Mouse (Mus musculus) cerebellum, adult 2 months (tissue): ENCODE data around the gene Phgr1. TPM values are rescaled to one million over a fixed set of nuclear protein-coding genes. Genes with fewer than 3 reads are reported as not detected.

Experiments used
- DNase-seq, 2 experiments: peaks; one replicate each; pipeline ENCODE4 v3.0.0; 2021
- H3K27ac ChIP-seq: fragments of 200-500 bp; 2 replicates; pipeline ENCODE4 v1.5.1; 2012; ENCODE audit warnings: low read length, control low read depth, inconsistent platforms; ENCODE audit not compliant: insufficient read depth
- H3K27me3 ChIP-seq: fragments of 200-500 bp; 2 replicates; pipeline ENCODE4 v1.6.1; 2012; ENCODE audit warnings: inconsistent platforms, mild to moderate bottlenecking, low read length, moderate library complexity; ENCODE audit not compliant: control insufficient read depth, insufficient read depth
- H3K4me1 ChIP-seq: fragments of 200-500 bp; 2 replicates; pipeline ENCODE4 v1.6.1; 2011; ENCODE audit warnings: low read length; ENCODE audit not compliant: control insufficient read depth, insufficient read depth
- H3K4me3 ChIP-seq: fragments of 200-500 bp; replicated peaks from 2 replicates; pipeline ENCODE3; 2011; ENCODE audit warnings: mild to moderate bottlenecking, low read depth, low read length, control low read depth; ENCODE audit not compliant: insufficient read depth
- CTCF ChIP-seq: fragments of 200-500 bp; IDR thresholded peaks from 2 replicates; pipeline ENCODE4 v1.5.1; 2011; ENCODE audit warnings: low read depth, mild to moderate bottlenecking, control low read depth, low read length, moderate library complexity, borderline replicate concordance; ENCODE audit not compliant: insufficient read depth
- POLR2A ChIP-seq: fragments of 200-500 bp; IDR thresholded peaks from 2 replicates; pipeline ENCODE4 v1.6.1; 2011; ENCODE audit warnings: low read length, control low read depth, borderline replicate concordance; ENCODE audit not compliant: insufficient read depth
- WGBS: fragments of 180-500 bp; shearing (Covaris S2); methylation state at CpG from one replicate; pipeline ENCODE4 v1.1.7; 2018; 5-methylcytosine and 5-hydroxymethylcytosine counted together
- polyA plus RNA-seq: library from polyadenylated mRNA; depleted of rRNA; stranded (reverse); fragments of >200 nt; gene quantifications from 2 replicates; pipeline ENCODE4 v1.2.3, GENCODE M21; 2012; rRNA removed

The Phgr1 gene
- polyA plus RNA-seq, 1 experiment: not detected

DNA sequence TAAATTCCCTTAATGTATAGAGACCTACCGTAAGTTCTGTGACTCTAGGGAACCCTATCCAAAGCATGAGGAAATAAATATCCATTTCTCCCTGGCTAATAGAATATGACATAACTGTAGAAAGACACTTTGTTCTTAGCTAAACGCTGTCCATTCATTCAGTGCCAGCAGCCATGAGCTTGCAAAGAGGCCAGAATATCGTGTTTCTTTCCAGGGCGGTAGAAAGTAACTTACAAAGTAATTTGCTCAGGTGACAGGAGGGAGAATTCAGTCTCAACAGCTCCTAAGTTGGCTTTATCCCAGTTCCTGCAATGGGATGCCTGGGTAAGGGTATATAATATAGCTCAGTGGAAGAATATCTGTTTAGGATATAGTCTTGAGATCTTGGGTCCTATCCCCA, 51.8 kb downstream of the Phgr1 start:
- WGBS: 96% methylated on average over 4 of the region's 4 CpGs
- no peak for DNase-seq
- no peak for TF ChIP-seq CTCF
- no peak for TF ChIP-seq POLR2A
- H3K27me3 ChIP-seq: no peaks in the 10 kb centered on the region
- no peak overlapping the region for H3K4me3 ChIP-seq
- H3K27ac ChIP-seq: no peak overlapping the region
- no peaks in the 10 kb centered on the region for H3K4me1 ChIP-seq

Other genes starting within 250 kb of the Phgr1 start
- gene Bmf, start 223.1 kb upstream of the Phgr1 start, polyA plus RNA-seq: 8.6 and 9.2 TPM in 2 replicates
- 2.9 and 3.4 TPM in 2 replicates for gene Bub1b, start 174.6 kb upstream of the Phgr1 start, polyA plus RNA-seq
- 5.6 and 6.4 TPM in 2 replicates for gene Pak6, start 109.5 kb upstream of the Phgr1 start, polyA plus RNA-seq
- gene Ankrd63, start 68.8 kb upstream of the Phgr1 start, polyA plus RNA-seq: 0.41 and 0.82 TPM in 2 replicates
- gene Plcb2, start 44.3 kb upstream of the Phgr1 start, polyA plus RNA-seq: 0.86 and 0.97 TPM in 2 replicates
- 21.8 and 22.0 TPM in 2 replicates for gene Inafm2, start 27.0 kb upstream of the Phgr1 start, polyA plus RNA-seq
- 8.3 and 8.5 TPM in 2 replicates for gene Ccdc9b, start 10.1 kb upstream of the Phgr1 start, polyA plus RNA-seq
- gene Disp2, start 7.0 kb downstream of the Phgr1 start, polyA plus RNA-seq: 212 and 227 TPM in 2 replicates
- 1.6 and 2.1 TPM in 2 replicates for gene Knstrn, start 41.2 kb downstream of the Phgr1 start, polyA plus RNA-seq
- gene Ivd, start 89.2 kb downstream of the Phgr1 start, polyA plus RNA-seq: 128 and 134 TPM in 2 replicates
- gene Bahd1, start 127.6 kb downstream of the Phgr1 start, polyA plus RNA-seq: 16.6 and 16.7 TPM in 2 replicates
- gene Chst14, start 153.7 kb downstream of the Phgr1 start, polyA plus RNA-seq: 4.2 and 4.4 TPM in 2 replicates